Mouse (Mus musculus) erythroblast, adult 5-6 weeks (primary cell): ENCODE data around the gene Nt5dc1. TPM values are rescaled to one million over a fixed set of nuclear protein-coding genes. Genes with fewer than 3 reads are reported as not detected.
A peak's percentile ranks its signal among the peaks of the same experiment; 100 is the strongest.
"Not testable (repeated sequence)": the region's sequence is repeated elsewhere in the genome, so short reads cannot be mapped to it uniquely, and the experiment has no call there.

Source experiments
- ATAC-seq: replicated peaks from 2 replicates; pipeline ENCODE4 v1.8.0; 2016; ENCODE audit warnings: moderate number of reproducible peaks, mild to moderate bottlenecking, moderate TSS enrichment, inconsistent platforms; ENCODE audit not compliant: poor library complexity, low FRiP score, severe bottlenecking
- total RNA-seq, 2 experiments: library from RNA; stranded (forward) in 1 of 2; stranded (reverse) in 1 of 2; fragments of 150-400 nt in 1 of 2; fragments of 200-764, 138-1000 nt in 1 of 2; gene quantifications; 2 replicates each; pipeline versions ENCODE4 v1.2.3 to v1.2.4; 2015 to 2017; ENCODE audit warnings: low replicate concordance in 2 of 2

The Nt5dc1 gene
- total RNA-seq, 2 experiments from 2014 or later: 6.1 to 7.0 TPM

DNA sequence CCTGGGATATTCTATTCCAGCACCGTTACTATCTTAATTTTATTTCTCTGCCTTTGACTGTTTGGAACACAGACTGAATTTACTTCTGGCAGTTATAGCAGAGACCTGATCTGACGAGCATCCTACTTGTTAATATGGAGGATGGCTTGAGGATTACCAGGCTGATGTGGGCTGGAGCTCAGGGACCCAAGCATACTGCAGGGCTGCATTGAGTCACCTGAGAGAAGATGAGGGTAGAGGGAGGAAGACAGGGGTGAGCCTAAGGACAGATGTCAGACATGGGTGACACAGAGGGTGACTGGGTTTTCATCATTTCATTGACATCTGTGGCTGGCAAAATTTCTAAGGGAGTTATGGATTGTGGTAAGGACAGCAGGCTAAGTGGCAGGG is 101.1 kb downstream of the Nt5dc1 start:
- ATAC-seq: no peak

DNA sequence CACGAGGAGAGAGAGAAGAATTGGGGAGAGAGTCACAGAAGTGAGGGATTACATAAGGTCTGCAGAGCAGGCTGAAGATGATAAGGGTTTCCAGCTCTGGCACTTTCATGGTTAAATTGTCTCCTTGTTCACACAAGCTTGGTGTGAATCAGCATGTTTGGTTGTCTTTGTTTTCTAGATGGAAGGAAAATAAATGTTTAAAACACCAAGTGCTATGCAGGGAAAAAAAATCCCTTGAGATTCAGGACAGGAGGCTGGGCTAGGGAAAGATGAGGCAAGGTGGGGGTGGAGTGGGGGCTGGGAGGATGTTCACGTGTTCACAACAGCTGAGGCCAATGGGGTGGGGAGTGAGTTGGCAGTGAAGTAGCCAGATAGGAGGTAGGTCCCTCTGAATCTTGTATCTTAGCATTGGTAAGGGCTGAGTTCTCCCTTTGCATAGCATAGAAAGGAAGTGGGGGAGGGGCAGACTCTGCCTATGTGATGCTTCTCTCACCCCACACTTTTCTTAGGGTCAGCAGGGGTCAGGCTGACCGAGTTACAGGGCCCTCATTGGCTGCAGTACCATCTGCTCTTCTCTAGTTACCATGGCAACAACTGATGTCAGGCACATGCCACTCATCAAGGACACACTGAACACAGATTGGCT is 101.7 kb downstream of the Nt5dc1 start:
- no peak for ATAC-seq

DNA sequence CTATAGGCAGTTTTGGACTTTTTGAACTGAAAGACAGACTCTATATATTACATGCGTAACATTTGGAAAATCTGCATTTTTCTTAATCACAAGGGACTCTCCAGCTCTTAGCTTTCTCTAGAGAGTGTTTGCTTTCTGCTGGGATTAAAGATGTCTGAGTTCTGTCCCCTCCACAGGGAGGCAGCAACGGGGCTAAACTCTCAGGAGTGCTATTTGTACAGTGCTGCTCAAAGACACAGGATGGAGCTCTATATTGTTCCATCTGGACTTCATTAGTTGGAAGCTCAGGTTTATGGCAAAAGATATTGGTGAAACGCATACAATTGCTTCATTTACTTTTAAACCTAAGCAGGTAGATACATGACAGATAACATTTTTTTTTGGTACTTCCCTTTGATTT is 105.8 kb downstream of the Nt5dc1 start:
- ATAC-seq: no peak

DNA sequence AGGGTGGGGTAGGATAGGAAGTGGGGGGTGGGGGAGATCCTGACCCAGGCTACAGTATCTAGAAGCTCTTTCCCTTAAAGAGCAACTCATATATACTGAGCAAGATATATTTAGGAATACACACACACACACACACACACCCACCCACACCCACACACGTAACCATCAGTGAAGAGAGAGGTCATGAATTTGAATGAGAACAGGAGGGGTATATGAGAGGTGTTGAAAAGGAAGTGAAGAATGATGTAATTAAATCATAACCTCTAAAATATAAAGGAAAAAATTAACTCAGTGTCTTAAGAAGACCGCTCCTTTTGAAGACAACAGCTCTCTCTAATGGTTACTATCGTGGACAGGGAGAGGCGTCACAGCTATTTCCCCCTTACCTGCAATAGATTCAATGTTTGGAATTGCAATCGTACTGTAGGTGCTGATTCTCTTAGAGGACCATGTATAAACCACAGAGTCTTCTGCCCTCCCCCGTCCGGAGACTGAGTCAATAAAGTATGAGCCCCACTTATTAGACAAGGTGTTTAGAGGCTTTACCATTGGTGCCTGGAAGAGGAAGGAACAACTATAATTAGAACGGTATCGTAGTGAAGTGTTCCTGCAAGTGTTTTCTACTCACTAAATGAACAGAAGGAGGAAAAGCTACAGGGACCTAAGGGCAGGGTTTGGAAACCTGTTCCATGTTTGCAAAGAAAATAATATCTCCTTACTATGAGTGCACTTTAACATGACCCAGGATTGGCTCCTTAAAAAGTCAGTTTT is 108.3 kb downstream of the Nt5dc1 start:
- ATAC-seq: no peak

DNA sequence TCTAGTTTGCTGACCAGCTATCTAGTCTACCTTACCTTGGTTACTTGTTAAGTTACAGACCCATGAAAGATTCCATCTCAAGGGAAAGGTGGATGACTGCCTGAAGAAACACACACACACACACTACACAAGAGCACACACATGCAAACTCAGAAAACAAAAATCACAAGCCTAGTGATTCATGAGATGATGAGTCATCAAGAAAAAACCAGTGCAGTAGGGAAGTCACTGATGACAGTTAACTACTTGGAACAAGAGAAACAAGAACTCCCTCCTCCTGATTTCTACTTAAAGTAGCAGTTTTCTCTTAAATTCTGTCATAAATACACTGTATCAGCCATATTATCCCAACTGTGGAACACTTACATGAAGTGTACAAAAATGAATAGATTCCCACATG is 111.3 kb downstream of the Nt5dc1 start:
- no peak for ATAC-seq

DNA sequence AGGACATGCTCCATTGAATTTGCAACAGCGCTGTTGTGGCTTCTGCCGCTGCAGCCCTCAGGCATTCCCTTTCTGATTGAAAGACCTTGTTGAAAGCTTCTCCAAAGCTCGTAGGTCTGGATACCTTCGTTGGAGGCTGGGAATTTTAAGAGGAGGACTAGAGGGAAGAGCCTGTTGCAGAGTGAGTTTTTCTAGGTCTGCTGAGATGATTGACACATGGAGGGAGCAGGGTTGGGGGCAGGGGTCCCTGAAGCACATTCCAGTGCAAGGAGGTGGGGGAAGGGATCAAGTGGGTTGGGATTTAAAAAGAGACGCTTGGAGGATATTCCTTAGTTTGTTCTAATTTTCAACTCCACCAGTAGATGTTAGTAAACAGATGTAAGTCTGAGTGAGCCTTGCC is 118.0 kb downstream of the Nt5dc1 start:
- ATAC-seq: no peak

DNA sequence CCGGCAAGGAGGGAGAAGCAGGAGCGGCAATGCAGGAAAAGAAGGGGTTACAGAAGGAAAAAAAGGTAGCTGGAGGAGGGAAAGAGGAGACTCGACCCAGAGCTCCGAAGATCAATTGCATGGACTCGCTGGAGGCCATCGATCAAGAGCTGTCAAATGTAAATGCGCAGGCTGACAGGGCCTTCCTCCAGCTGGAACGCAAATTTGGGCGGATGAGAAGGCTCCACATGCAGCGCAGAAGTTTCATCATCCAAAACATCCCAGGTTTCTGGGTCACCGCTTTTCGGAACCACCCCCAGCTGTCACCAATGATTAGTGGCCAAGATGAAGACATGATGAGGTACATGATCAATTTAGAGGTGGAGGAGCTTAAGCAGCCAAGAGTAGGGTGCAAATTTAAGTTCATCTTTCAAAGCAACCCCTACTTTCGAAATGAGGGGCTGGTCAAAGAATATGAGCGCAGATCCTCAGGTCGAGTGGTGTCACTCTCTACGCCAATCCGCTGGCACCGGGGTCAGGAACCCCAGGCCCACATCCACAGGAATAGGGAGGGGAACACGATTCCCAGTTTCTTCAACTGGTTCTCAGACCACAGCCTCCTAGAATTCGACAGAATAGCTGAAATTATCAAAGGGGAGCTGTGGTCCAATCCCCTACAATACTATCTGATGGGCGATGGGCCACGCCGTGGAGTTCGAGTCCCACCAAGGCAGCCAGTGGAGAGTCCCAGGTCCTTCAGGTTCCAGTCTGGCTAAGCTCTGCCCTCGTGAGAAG is 120.2 kb downstream of the Nt5dc1 start:
- no peak for ATAC-seq

DNA sequence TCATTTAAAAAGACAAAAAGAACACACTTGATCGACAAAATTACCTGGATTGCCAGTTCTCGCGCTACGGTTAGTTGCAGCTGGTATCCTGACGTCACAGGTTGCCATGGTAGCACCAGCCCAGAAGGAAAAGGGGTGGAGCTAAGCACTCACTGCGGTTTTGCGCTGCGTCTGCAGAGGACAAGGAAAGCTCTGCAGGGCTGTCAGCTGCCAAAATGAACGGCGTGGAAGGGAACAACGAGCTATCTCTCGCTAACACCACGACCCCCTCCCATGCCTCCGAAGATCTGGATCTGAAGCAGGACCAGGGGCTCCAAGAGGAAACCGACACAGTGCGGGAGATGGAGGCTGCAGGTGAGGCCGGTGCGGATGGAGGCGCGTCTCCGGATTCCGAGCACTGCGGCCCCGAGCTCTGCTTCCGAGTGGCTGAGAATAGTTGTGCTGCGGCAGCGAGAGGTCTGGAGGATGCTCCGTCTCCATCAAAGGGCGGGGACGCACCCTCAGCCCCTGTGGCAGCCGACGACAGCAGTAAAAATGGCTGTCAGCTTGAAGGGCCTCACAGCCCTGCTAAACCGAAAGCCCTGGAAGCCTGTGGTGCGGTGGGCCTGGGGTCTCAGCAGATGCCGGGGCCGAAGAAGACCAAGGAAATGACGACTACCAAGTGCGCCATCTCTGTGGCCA is 120.9 kb downstream of the Nt5dc1 start, which contains the start of gene Tspyl4:
TSS of gene Tspyl4 (plus strand) at position 144 of the 681 bp plus-strand sequence.
- peak; percentile 99 for ATAC-seq

DNA sequence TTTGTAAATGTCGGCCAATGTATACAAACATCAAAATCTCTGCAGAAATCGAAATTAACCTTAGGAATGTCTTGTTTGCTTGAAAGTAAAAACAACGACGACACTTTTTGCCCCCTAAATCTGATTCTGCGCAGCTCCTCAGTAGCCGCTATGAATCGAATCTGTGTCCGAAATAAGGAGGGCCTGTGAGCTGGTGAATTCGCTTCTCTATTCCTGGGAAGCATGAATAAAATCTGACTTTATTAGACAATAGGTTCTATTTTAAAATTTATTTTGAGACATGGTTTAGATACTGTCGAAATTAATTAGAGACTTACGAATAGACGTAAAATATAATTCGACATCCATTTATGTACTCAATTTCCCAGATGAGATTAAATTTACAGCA is 121.4 kb downstream of the Nt5dc1 start:
- ATAC-seq: no peak

DNA sequence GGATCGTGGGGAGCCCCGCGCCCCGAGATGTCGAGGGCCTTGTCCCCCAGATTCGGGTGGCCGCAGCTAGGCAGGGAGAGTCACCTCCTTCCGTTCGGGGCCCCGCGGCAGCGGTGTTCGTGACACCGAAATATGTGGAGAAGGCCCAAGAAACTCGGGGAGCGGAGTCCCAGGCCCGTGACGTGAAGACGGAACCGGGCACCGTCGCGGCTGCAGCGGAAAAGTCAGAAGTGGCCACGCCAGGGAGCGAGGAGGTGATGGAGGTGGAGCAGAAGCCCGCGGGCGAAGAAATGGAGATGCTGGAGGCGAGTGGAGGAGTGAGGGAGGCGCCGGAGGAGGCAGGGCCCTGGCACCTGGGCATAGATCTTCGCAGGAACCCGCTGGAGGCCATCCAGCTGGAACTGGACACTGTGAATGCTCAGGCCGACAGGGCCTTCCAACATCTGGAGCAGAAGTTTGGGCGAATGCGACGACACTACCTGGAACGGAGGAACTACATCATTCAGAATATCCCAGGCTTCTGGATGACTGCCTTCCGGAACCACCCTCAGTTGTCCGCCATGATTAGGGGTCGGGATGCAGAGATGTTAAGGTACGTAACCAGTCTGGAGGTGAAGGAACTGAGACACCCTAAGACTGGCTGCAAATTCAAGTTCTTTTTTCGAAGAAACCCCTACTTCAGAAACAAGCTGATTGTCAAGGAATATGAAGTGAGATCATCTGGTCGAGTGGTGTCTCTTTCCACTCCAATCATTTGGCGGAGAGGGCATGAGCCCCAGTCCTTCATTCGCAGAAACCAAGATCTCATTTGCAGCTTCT is 135.7 kb downstream of the Nt5dc1 start:
- ATAC-seq: peak; percentile 49

DNA sequence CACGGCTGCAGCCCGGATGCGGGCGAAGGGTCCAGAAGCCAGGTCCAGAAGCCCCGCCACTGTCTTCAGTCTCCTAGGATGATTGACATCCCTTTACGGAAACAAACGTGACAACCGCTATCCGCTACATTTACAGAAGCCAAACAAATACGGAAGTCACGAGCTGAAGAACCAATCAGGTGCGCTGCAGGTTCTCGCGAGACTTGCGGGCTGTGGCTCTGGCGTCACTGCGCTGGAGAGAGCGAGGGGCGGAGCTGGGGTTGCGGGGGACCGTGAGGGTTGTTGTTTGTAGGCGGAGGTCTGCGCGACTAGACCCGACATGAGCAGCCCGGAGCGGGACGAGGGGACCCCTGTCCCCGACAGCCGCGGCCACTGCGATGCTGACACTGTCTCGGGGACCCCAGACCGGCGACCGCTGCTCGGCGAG is 136.4 kb downstream of the Nt5dc1 start, which contains the start of gene Tspyl1:
TSS of gene Tspyl1 (plus strand) at position 229 of the 427 bp plus-strand sequence.
- ATAC-seq: peak; percentile 96

DNA sequence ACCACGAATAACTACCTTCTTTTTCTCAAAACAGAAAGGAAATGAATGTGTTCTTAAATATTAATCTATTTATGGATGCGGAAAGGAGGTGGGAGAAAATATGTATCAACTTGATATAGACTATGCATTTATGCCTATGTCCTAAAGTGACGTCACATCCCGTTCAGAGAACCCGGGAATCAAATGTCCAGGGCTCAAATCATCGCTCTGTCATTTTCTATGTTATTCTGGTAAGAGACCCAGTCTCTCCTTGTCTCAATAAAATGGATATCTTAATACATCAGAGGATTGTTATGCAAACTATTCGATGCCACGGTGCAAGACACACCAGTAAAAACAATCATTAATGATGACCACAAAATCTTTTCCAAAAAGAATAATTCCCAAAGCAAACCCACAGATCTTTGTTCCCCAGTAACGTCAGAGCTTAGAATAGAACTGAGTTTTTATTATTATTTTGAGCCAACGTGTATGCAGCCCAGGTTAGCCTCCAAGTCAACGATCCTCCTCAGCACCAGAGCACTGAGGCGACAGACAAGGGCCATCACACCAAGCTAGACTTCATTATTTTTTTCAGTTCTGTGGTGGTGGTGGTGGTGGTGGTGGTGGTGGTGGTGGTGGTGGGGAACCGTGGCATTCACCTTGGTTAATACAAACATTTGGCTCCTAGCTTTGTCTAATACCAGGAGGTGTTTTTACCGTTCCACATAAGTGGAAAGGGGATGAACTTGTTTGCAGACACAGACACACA is 137.0 kb downstream of the Nt5dc1 start:
- ATAC-seq: no peak

DNA sequence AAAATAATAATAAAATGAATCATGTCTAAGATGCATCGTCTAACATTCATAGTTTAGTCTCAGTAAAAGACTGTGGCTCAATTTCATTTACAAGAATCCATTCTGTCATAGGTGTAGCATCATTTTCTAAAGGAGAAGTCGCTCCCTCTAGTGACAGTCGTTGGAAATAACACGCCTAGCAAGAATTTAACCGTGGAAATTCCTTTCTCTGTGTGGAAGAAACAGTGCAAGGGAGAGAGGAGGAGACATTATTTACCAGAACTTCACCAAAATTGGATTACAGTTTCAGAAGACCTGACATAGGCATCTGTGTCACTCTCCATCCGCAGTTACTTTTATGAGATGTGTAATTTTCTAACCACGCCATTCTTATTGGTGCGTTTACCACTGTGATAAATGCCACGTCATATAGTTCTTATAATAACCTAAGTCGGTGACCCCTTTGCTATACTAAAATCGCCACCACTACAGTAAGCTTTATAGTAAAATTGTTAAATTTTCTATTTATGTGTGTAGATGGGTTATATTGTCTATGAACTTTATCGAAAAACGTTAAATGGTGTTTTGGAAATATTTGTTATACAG is 137.7 kb downstream of the Nt5dc1 start:
- ATAC-seq: peak; percentile 67

DNA sequence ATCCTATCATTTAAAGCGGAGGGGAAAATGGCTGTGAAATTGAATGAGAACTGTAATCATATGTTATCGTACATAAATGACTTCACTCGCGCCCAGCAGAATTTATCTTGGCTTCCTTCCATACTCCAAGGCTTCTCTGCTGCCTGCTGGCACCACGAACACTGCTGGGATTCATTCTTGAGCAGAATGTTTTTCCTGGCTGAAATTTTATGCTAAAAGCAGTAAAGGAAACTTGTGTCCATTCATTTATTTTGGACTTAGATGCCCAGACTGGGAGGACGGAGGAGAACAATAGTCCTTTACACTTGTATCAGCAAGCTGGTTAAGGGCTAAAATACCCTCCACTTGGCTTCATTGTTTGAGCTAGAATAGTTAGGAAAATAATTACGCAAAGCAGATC is 146.7 kb downstream of the Nt5dc1 start:
- ATAC-seq: no peak

DNA sequence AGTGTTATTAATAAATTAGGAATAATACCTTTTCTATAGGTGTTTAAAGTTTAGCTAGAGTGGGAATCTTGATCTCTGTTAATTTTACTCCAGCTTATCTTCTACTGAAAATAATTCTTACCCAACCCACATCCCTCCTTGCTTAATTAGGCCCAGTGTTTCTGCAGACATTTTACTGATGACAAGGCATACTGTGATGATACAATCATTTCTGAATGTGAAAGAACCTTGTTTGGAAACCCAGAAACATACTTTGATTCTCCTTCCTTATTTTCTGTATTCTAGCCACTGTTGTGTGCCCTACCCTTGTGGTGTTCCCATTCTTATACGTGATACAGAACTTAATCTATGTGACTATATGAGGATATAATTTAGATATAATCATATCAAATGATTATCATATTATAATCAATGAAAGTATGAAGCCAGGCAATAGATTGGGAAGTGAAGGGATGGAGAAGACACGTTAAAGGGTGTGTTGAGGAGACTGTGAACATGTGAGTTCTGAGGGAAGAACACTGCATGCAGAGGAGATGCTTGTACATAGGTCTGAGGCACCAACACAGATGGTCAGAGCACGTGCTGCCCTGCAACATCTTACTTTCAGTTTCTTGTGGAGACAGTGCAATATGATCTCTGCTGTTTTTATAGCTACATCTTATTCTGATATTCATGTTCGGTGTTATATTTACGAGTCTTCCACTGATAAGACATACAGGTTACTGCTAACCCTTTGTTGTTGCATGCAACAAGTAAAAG is 150.9 kb downstream of the Nt5dc1 start:
- ATAC-seq: no peak

DNA sequence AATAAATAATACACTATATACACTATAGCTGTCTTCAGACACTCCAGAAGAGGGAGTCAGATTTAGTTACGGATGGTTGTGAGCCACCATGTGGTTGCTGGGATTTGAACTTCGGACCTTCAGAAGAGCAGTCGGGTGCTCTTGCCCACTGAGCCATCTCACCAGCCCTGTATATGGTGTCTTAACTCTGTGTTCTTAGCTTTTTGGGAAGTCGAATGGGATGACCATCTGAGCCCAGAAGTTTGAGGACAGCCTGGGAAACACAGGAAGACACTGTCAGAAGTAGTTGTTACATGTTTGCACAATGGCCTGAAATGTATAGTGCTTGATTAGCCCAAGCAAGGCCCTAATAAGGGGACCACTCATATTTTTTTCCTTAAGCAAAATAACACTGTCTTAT is 153.2 kb downstream of the Nt5dc1 start:
- ATAC-seq: no peak

DNA sequence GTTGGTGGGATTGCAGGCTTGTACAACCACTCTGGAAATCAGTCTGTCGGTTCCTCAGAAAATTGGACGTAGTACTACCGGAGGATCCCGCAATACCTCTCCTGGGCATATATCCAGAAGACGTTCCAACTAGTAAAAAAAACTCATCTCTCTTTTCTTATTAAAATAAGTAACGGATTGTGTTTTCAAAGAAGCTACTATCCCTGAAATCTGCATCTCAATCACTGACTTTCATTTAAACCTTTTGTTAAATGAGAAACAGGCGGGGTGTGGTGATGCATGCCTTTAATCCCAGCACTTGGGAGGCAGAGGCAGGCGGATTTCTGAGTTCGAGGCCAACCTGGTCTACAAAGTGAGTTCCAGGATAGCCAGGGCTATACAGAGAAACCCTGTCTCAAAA is 165.5 kb downstream of the Nt5dc1 start:
- not testable (repeated sequence) for ATAC-seq

DNA sequence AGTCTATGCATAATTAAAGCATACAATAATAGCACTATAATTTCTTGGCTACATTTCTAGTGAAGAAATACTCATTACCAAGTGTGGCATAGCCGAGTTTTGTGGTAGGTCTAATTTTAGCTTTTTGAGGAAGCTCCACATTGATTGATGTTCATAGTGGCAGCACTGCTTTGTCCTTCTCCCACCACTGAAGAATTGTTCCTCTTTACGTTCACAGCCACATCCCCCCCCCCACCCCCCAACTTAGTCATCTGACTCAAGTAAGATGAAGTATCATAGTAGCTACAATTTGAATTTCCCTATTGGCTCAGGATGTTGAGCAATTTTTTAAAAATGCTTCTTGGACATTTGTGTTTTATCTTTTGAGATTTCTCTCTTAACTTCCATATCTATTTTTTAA is 168.8 kb downstream of the Nt5dc1 start:
- ATAC-seq: no peak
